Mouse (Mus musculus) c-Kit-positive CD71-negative TER-119-negative erythroid progenitor cells, embryonic 14.5 days (primary cell): ENCODE results near the gene Zfp788.
"Not testable (repeated sequence)": the region's sequence is repeated elsewhere in the genome, so short reads cannot be mapped to it uniquely, and the experiment has no call there.

ENCODE experiments used
- DNase-seq: peaks from one replicate; pipeline ENCODE4 v3.0.0-alpha.2; 2013; ENCODE audit warnings: low read depth

Gene Zfp788

GRCm38 (mm10) chr7:41632409-41633220, at the start of gene Zfp788:
Zfp788 (plus strand) TSS chr7:41633203.
- peak; percentile 80 for DNase-seq

- not testable (repeated sequence) for DNase-seq
Observed at GRCm38 (mm10) chr7:41587831-41588230, 45.2 kb upstream of the Zfp788 start.

GRCm38 (mm10) chr7:41598615-41599014, 34.4 kb upstream of the Zfp788 start:
- DNase-seq = no peak

- DNase-seq = peak; percentile 78
Observed at GRCm38 (mm10) chr7:41599034-41599813, 33.8 kb upstream of the Zfp788 start, which contains the start of gene 2610021A01Rik. 2610021A01Rik (plus strand) TSS chr7:41599230.

- no peak for DNase-seq
Observed at GRCm38 (mm10) chr7:41599932-41600548, 33.0 kb upstream of the Zfp788 start.

- DNase-seq = no peak
Observed at GRCm38 (mm10) chr7:41611654-41612053, 21.3 kb upstream of the Zfp788 start.

- DNase-seq = not testable (repeated sequence)
Observed at GRCm38 (mm10) chr7:41616241-41616640, 16.8 kb upstream of the Zfp788 start.

- peak; percentile 75 for DNase-seq
Observed at GRCm38 (mm10) chr7:41633221-41633984, 400 bp downstream of the Zfp788 start.

- DNase-seq = not testable (repeated sequence)
Observed at GRCm38 (mm10) chr7:41674326-41674725, 41.3 kb downstream of the Zfp788 start.
